17 mouse cellular contexts compared by ENCODE assay signal in the genomic region with DNA sequence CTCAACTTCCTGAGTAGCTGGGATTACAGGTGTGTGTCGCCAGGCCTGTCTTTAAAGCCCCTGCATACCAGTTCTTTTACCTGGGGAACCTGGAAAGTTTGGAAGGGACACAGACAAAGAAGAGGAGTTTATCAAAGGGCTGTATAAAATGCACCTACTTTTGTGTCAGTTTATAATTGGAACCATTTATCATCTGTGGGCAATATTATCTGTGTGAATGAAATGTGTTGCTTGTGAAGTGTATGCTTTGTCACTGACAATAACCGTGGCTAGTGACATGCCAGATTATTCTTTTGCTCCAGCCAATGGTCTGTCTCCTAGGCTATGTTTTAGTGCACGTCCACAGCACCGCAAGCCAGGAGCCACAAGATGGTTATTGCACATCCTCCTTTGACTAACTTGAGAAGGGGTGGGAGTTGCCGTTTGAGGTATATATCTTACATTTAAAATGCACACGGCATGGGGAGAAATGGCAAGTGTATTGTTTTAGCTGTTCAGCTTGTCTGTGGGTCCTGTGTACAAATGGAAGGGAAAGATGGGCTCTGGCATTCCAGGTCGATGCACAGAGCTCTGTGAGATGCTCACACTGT. TPM values are rescaled to one million over a fixed set of nuclear protein-coding genes. Genes with fewer than 3 reads are reported as not detected.
A peak's percentile ranks its signal among the peaks of the same experiment; 100 is the strongest.
DNase-seq lines count a peak whose midpoint lies in the region; ATAC-seq and TF ChIP-seq lines count a peak whose summit lies in the region.
"Had no signal": no experiment of that assay in that cellular context is flagged by ENCODE, and none has a peak within 500 bp of the region (broad histone marks: within the 10 kb centered on the region; RNA-seq: fewer than 3 reads in every experiment).

No protein-coding gene starts in this region.

- WGBS in liver, adult 2 months, result 69% methylated on average over 7 of the region's 7 CpGs
- 60% methylated on average over 7 of the region's 7 CpGs for WGBS in liver, postnatal 0 days (ENCODE audit: insufficient replicate concordance)

- DNase-seq in liver, adult 2 months (ENCODE audit: extremely low read depth, low read depth, low spot score), result peak; percentile 9
- DNase-seq in liver, result no peak
- DNase-seq in CD4-positive helper T cell, adult 2 months (ENCODE audit: low read depth, low spot score), result peak; percentile 53
- DNase-seq in liver, postnatal 0 days, result no peak
- no peak for DNase-seq in frontal cortex, postnatal 36 days (ENCODE audit: low spot score in 2 of 2)
- DNase-seq in adrenal gland, adult (ENCODE audit: inconsistent age in 2 of 2, low spot score in 1 of 2), result no peak
- DNase-seq in layer of hippocampus, adult 8-10 months (ENCODE audit: low spot score in 2 of 2), result no peak
- DNase-seq: cerebellum, postnatal 36 days; kidney, adult 11 months; kidney, postnatal 36 days had no signal

- TF ChIP-seq CTCF in liver, adult 2 months (IDR thresholded peaks at IDR 0.05; ENCODE audit: low read depth, low read length), result no peak
- no peak for TF ChIP-seq CTCF in liver, postnatal 0 days (IDR thresholded peaks at IDR 0.05; ENCODE audit: low read depth)

- peaks cover 43% of the 10 kb centered on the region for H3K4me1 ChIP-seq in liver, adult 2 months (ENCODE audit: control insufficient read depth, insufficient read depth, low read length)
- peaks cover 49% of the 10 kb centered on the region for H3K4me1 ChIP-seq in liver, postnatal 0 days (ENCODE audit: insufficient read depth)

- TF ChIP-seq EP300 in liver, postnatal 0 days (IDR thresholded peaks at IDR 0.05; ENCODE audit: low read depth), result no peak

- H3K36me3 ChIP-seq in liver, adult 2 months (ENCODE audit: control insufficient read depth, insufficient read depth, low read length), result peaks cover 39% of the 10 kb centered on the region
- peaks cover 34% of the 10 kb centered on the region for H3K36me3 ChIP-seq in liver, postnatal 0 days (replicated peaks; ENCODE audit: insufficient read depth, low read length)

- no peak for TF ChIP-seq POLR2A in liver, adult 2 months (IDR thresholded peaks at IDR 0.05; ENCODE audit: extremely low read depth, insufficient read depth, low read length)

- no peak overlapping the region for H3K4me3 ChIP-seq in liver, adult 2 months (ENCODE audit: insufficient read depth, low read depth, low read length)
- no peak overlapping the region for H3K4me3 ChIP-seq in liver, postnatal 0 days (ENCODE audit: low read depth, low read length)
- H3K4me3 ChIP-seq: embryonic facial prominence, embryonic 12.5 days had no signal

- H3K9me3 ChIP-seq in liver, postnatal 0 days (ENCODE audit: low read length), result no peaks in the 10 kb centered on the region
- H3K9me3 ChIP-seq: embryonic facial prominence, embryonic 12.5 days had no signal

- no peak overlapping the region for H3K9ac ChIP-seq in liver, adult 2 months (ENCODE audit: low read depth, low read length)
- no peak overlapping the region for H3K9ac ChIP-seq in liver, postnatal 0 days (replicated peaks)
- H3K9ac ChIP-seq: embryonic facial prominence, embryonic 12.5 days; hindbrain, embryonic 14.5 days; liver, embryonic 14.5 days had no signal

- no peak overlapping the region for H3K27ac ChIP-seq in liver, adult 2 months (replicated peaks; ENCODE audit: insufficient read depth, low read depth, low read length)
- H3K27ac ChIP-seq in liver, postnatal 0 days (ENCODE audit: low read depth), result no peak overlapping the region
- H3K27ac ChIP-seq: embryonic facial prominence, embryonic 12.5 days; hindbrain, embryonic 14.5 days; liver, embryonic 14.5 days had no signal

- H3K27me3 ChIP-seq in liver, adult 2 months (ENCODE audit: control insufficient read depth, insufficient read depth, low read length), result no peaks in the 10 kb centered on the region
- no peaks in the 10 kb centered on the region for H3K27me3 ChIP-seq in liver, postnatal 0 days (ENCODE audit: insufficient read depth, low read length)
- H3K27me3 ChIP-seq: embryonic facial prominence, embryonic 12.5 days had no signal

- peak overlapping the region; percentile 10; the same call in 1 of the 2 replicates for H3K4me2 ChIP-seq in liver, postnatal 0 days (ENCODE audit: low read depth, low read length)
- H3K4me2 ChIP-seq: embryonic facial prominence, embryonic 12.5 days; hindbrain, embryonic 14.5 days had no signal

- peak; percentile 13 for ATAC-seq in activated CD4-positive, CD25-positive, alpha-beta regulatory T cell, adult 4 months
- no peak for ATAC-seq in liver, postnatal 0 days

- H3K79me2 ChIP-seq in liver, adult 2 months (ENCODE audit: control insufficient read depth, insufficient read depth, low read length), result peaks cover 19% of the 10 kb centered on the region; the same call in 1 of the 2 replicates

RNA-seq across cellular contexts. Expression of gene Cflar, which starts 8.1 kb away (rescaled TPM):
- 95.0 and 98.7 TPM in 2 replicates for total RNA-seq in liver, adult 2 months (2014; rRNA removed)
- 43.5 and 45.7 TPM in 2 replicates for polyA plus RNA-seq in liver, adult 2 months (2012; rRNA removed)
- polyA plus RNA-seq in activated CD4-positive, CD25-positive, alpha-beta regulatory T cell, adult 4 months (2017; shearing (Covaris generic)), result 100 to 1,000 TPM; 172 to 177 TPM
- polyA plus RNA-seq in liver, postnatal 0 days (2015; fragmentation: Nextera tagmentation; extraction: Ambion mirVana), result 29.6 and 30.2 TPM in 2 replicates
- 10 to 100 TPM; 41.2 to 48.5 (median 44.3) TPM for total RNA-seq in layer of hippocampus, adult 8-10 months (2022)

RNA-seq across cellular contexts. Expression of gene Als2cr12, which starts 23.7 kb away (rescaled TPM):
- 0.13 and 0.74 TPM in 2 replicates for total RNA-seq in liver, adult 2 months (2014; rRNA removed)
- 0.07 TPM in 1 of 2 replicates, not detected in the other for polyA plus RNA-seq in liver, adult 2 months (2012; rRNA removed)
- not detected for polyA plus RNA-seq in activated CD4-positive, CD25-positive, alpha-beta regulatory T cell, adult 4 months (2017; shearing (Covaris generic))
- not detected in 2 replicates for polyA plus RNA-seq in liver, postnatal 0 days (2015; fragmentation: Nextera tagmentation; extraction: Ambion mirVana)
- total RNA-seq in layer of hippocampus, adult 8-10 months (2022), result not detected
- total RNA-seq: layer of hippocampus, postnatal 14 days; left cerebral cortex, postnatal 14 days had no signal
- polyA plus RNA-seq: embryonic facial prominence, embryonic 12.5 days; heart, embryonic 14.5 days; hindbrain, embryonic 14.5 days; liver, embryonic 14.5 days had no signal

Comparison
In these comparisons a context has a peak if more than half of its experiments do, and no peak if none do; other contexts are left out.
1. DNase-seq: peak in liver, adult 2 months (single experiment) and CD4-positive helper T cell, adult 2 months (single experiment); none in liver (single experiment), liver, postnatal 0 days (single experiment), frontal cortex, postnatal 36 days (0 of 2), adrenal gland, adult (0 of 2) and layer of hippocampus, adult 8-10 months (0 of 2).